Mouse (Mus musculus) CH12.LX (cell line): Measurements from ENCODE around the gene Gm17268. TPM values are rescaled to one million over a fixed set of nuclear protein-coding genes. Genes with fewer than 3 reads are reported as not detected.

Experiments used
- DNase-seq: peaks from one replicate; pipeline ENCODE4 v3.0.0-alpha.2; 2013; ENCODE audit errors: extremely low read depth
- H3K27ac ChIP-seq: 2 replicates; pipeline ENCODE4 v1.5.1; 2012; ENCODE audit warnings: low read depth, mild to moderate bottlenecking, control low read depth, moderate library complexity; ENCODE audit not compliant: insufficient read depth
- H3K27me3 ChIP-seq: replicated peaks from 2 replicates; pipeline ENCODE3; 2012; ENCODE audit warnings: inconsistent platforms
- H3K36me3 ChIP-seq, 2 experiments: replicated peaks in 1 of 2; 2 replicates each; pipeline versions ENCODE3 to v1.6.1; 2012; ENCODE audit warnings: inconsistent platforms in 1 of 2, low read length in 1 of 2, mild to moderate bottlenecking in 1 of 2, mixed read lengths in 1 of 2, moderate library complexity in 1 of 2; ENCODE audit not compliant: control insufficient read depth in 1 of 2, insufficient read depth in 1 of 2
- H3K4me1 ChIP-seq, 2 experiments: 2 replicates each; pipeline ENCODE4 v1.6.1; 2012; ENCODE audit warnings: inconsistent platforms in 1 of 2, moderate library complexity in 1 of 2; ENCODE audit not compliant: insufficient read depth in 2 of 2, control insufficient read depth in 1 of 2
- H3K4me2 ChIP-seq: 2 replicates; pipeline ENCODE4 v1.6.1; 2012; ENCODE audit warnings: low read depth, mild to moderate bottlenecking, control low read depth; ENCODE audit not compliant: poor library complexity, insufficient read depth, severe bottlenecking
- H3K4me3 ChIP-seq, 3 experiments: fragments of 150-350 bp in 1 of 3; sonication (generic) in 1 of 3; replicated peaks in 1 of 3; 2 replicates each; pipeline versions ENCODE3 to v1.5.1; 2011 to 2012; ENCODE audit warnings: low read depth in 2 of 3, low read length in 2 of 3, mild to moderate bottlenecking in 2 of 3, moderate library complexity in 2 of 3, control low read depth in 1 of 3, improper control_type of control experiment in 1 of 3, inconsistent platforms in 1 of 3, mixed read lengths in 1 of 3; ENCODE audit not compliant: poor library complexity in 1 of 3
- H3K79me2 ChIP-seq: replicated peaks from 2 replicates; pipeline ENCODE4 v1.6.1; 2012; ENCODE audit warnings: mild to moderate bottlenecking, moderate library complexity; ENCODE audit not compliant: control insufficient read depth, poor library complexity, insufficient read depth, severe bottlenecking; ENCODE audit errors: extremely low read depth
- H3K9ac ChIP-seq: 2 replicates; pipeline ENCODE4 v1.6.1; 2012; ENCODE audit warnings: low read depth, mild to moderate bottlenecking, control low read depth, moderate library complexity; ENCODE audit not compliant: insufficient read depth
- H3K9me3 ChIP-seq: replicated peaks from 2 replicates; pipeline ENCODE3; 2012; ENCODE audit warnings: low read length, inconsistent platforms, mixed read lengths
- BHLHE40 ChIP-seq: IDR thresholded peaks from 2 replicates; pipeline ENCODE4 v1.6.1; 2011; ENCODE audit warnings: mild to moderate bottlenecking, low read depth, low read length, improper control_type of control experiment
- CHD2 ChIP-seq: IDR thresholded peaks from 2 replicates; pipeline ENCODE4 v1.6.1; 2011; ENCODE audit warnings: low read length, improper control_type of control experiment
- EP300 ChIP-seq: IDR thresholded peaks from 2 replicates; pipeline ENCODE4 v1.6.1; 2011; ENCODE audit warnings: low read length, improper control_type of control experiment
- ETS1 ChIP-seq: conservative IDR thresholded peaks from 2 replicates; pipeline ENCODE4 v1.6.1; 2012; ENCODE audit warnings: low read depth, mild to moderate bottlenecking, inconsistent platforms, low read length, improper control_type of control experiment, moderate library complexity
- IRF4 ChIP-seq: IDR thresholded peaks from 2 replicates; pipeline ENCODE4 v1.6.1; 2014; ENCODE audit warnings: low read depth, mild to moderate bottlenecking, inconsistent platforms, low read length, improper control_type of control experiment
- JUND ChIP-seq: conservative IDR thresholded peaks from 2 replicates; pipeline ENCODE4 v1.6.1; 2011; ENCODE audit warnings: low read depth, low read length, improper control_type of control experiment
- NRF1 ChIP-seq: IDR thresholded peaks from 2 replicates; pipeline ENCODE4 v1.6.1; 2014; ENCODE audit warnings: low read depth, mild to moderate bottlenecking, inconsistent platforms, low read length, improper control_type of control experiment, moderate library complexity
- PAX5 ChIP-seq: IDR thresholded peaks from 2 replicates; pipeline ENCODE4 v1.6.1; 2012; ENCODE audit warnings: low read length, inconsistent platforms, mixed read lengths
- POLR2A ChIP-seq: IDR thresholded peaks from 2 replicates; pipeline ENCODE4 v1.6.1; 2011; ENCODE audit warnings: low read depth, mild to moderate bottlenecking, improper control_type of control experiment, low read length
- RAD21 ChIP-seq: IDR thresholded peaks from 2 replicates; pipeline ENCODE4 v1.6.1; 2011; ENCODE audit warnings: low read depth, mild to moderate bottlenecking, low read length, improper control_type of control experiment, moderate library complexity
- TCF12 ChIP-seq: IDR thresholded peaks from 2 replicates; pipeline ENCODE4 v1.6.1; 2014; ENCODE audit warnings: low read depth, mild to moderate bottlenecking, inconsistent platforms, low read length, improper control_type of control experiment
- UBTF ChIP-seq: IDR thresholded peaks from 2 replicates; pipeline ENCODE4 v1.6.1; 2012; ENCODE audit warnings: low read depth, mild to moderate bottlenecking, inconsistent platforms, low read length, improper control_type of control experiment, moderate library complexity
- ZKSCAN1 ChIP-seq: IDR thresholded peaks from 2 replicates; pipeline ENCODE4 v1.6.1; 2012; ENCODE audit warnings: low read depth, inconsistent platforms, low read length, improper control_type of control experiment, borderline replicate concordance
- ZNF384 ChIP-seq: IDR thresholded peaks from 2 replicates; pipeline ENCODE4 v1.6.1; 2012; ENCODE audit warnings: low read depth, low read length, improper control_type of control experiment, inconsistent platforms
- dilution Hi-C: fragments of 300-500 bp; cut with MboI; formaldehyde crosslinking; loops from 2 replicates; pipeline ENCODE4 v1.14.3; 2020; ENCODE audit warnings: low sequenced_read_pairs; ENCODE audit not compliant: extremely low pct_unique_long_range_greater_than_20kb, extremely low pct_ligation_motif_present
- in situ Hi-C: fragments of 300-500 bp; cut with MboI; formaldehyde crosslinking; loops from 3 replicates; pipeline ENCODE4 v1.14.3; 2019; ENCODE audit warnings: low sequenced_read_pairs, low pct_ligation_motif_present, low pct_unique_long_range_greater_than_20kb, mixed read lengths
- polyA plus RNA-seq: library from polyadenylated mRNA; unstranded; fragments of >175 nt; gene quantifications from 2 replicates; pipeline ENCODE4 v1.2.1, GENCODE M21; 2012; ENCODE audit warnings: low read depth; ENCODE audit not compliant: insufficient read length
- total RNA-seq, 2 experiments: library from RNA; depleted of rRNA; stranded (reverse); fragments of 300-350 nt in 1 of 2; fragments of >200 nt in 1 of 2; gene quantifications; 2 replicates each; pipeline ENCODE4 v1.2.3; 2012 to 2014

The Gm17268 gene
- total and polyA plus RNA-seq, 3 experiments = not detected

DNA sequence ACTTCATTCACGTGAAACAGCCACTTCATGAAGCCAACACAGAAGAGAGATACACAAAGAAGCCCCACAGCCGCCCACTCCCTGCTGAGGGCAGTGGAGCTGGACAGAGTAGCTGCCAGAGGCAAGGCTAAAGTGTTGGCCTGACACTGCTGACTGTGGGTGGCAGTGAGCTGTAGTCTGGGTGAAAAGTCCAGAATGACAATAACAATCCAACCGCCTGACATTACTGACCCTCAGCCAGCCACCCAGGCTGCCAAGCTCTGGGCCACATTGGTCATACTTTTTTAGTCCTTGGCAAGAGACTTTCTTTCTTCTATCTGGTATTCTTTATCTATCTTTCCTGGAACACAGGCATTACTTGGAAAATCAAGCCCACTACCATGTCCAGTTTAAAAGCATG, 32.7 kb upstream of the Gm17268 start:
- Histone ChIP-seq H3K9ac (no peak overlapping the region), H3K4me3 (no peak overlapping the region), H3K79me2 (no peaks in the 10 kb centered on the region), H3K9me3 (peaks cover 3% of the 10 kb centered on the region), H3K36me3 (no peaks in the 10 kb centered on the region)
- dilution Hi-C loops = no loop called here
- no peak for DNase-seq
- no peak for TF ChIP-seq NRF1
- TF ChIP-seq RAD21 = no peak
- TF ChIP-seq ZKSCAN1 = no peak
- no peak for TF ChIP-seq EP300
- TF ChIP-seq ZNF384 = no peak
- no peak for TF ChIP-seq IRF4
- TF ChIP-seq UBTF = no peak
- TF ChIP-seq, all 38 proteins: peak for 0
- in situ Hi-C loops = loop anchor here (10.0 kb wide), 1 partner anchor 104 kb away; no protein-coding TSS in a partner anchor
- Histone ChIP-seq H3K27me3 (peaks cover 21% of the 10 kb centered on the region), H3K27ac (no peak overlapping the region), H3K4me2 (no peak overlapping the region), H3K4me1 (peaks cover 0 to 4% of the 10 kb centered on the region in 2 experiments; a peak in 2 of 4 replicates)

DNA sequence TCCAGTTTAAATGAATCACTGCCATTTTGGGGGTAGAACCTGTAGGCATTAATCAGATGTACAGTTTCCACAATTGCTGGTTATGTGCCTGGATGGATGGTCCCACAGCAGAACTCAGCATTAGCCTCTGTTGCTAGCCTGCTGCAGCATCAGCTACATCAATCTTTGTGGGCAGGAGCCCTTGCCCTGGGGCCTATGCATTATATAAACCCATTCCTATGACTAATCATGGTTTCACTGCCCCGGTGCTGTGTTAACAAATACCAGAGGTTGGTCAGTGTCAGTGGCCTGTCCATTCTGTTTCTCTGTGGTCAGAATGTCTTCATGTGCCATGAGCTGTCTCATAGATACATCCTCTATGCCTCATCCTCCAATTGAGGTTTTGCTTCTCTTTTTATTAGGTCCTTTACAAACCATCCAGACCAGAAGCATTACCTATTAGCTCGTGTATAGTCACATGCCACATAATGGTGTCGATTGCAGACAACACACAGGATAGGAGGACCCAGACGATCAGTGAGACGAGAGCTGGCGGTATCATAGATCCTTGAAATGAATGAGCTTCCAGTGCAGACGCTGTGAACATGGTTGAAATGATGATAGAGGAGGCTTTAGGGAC, 28.7 kb upstream of the Gm17268 start:
- no peak for DNase-seq
- in situ Hi-C loops = no loop called here
- TF ChIP-seq IRF4 = no peak
- TF ChIP-seq ZKSCAN1 = no peak
- no peak for TF ChIP-seq ZNF384
- TF ChIP-seq POLR2A = no peak
- no peak for TF ChIP-seq PAX5
- no peaks in the 10 kb centered on the region for H3K36me3 ChIP-seq
- no peak overlapping the region for H3K4me2 ChIP-seq
- peaks cover 29% of the 10 kb centered on the region for H3K27me3 ChIP-seq
- dilution Hi-C loops = no loop called here
- no peak overlapping the region for H3K27ac ChIP-seq
- peaks cover 0 to 3% of the 10 kb centered on the region in 2 experiments; a peak in 2 of 4 replicates for H3K4me1 ChIP-seq
- H3K9ac ChIP-seq = no peak overlapping the region
- no peaks in the 10 kb centered on the region for H3K79me2 ChIP-seq
- no peak overlapping the region for H3K4me3 ChIP-seq
- H3K9me3 ChIP-seq = no peaks in the 10 kb centered on the region

DNA sequence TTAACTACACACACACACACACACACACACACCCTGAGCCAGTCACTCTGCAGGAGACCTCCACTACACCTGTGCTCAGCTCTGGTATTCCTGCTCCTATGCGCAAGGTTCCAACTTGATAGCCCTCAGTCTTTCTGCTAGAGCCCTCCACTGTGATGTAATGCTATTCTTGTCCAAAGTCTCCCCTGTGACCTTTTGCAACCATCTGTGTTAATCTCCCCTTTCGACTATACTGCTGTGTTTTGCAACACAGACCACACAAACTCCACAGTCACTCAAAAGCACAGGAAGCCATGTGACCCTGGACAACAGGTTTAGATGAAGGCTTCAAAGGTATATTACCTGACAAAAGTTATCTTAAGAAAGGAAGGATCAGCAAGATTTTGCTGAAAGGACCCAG, 25.1 kb upstream of the Gm17268 start:
- dilution Hi-C loops = no loop called here

More for the DNA sequence above, 25.1 kb upstream of the Gm17268 start:
- Histone ChIP-seq H3K27me3 (peaks cover 51% of the 10 kb centered on the region), H3K36me3 (no peaks in the 10 kb centered on the region), H3K79me2 (no peaks in the 10 kb centered on the region), H3K9me3 (no peaks in the 10 kb centered on the region), H3K4me1 (no peaks in the 10 kb centered on the region), H3K27ac (no peak overlapping the region), H3K4me3 (no peak overlapping the region), H3K4me2 (no peak overlapping the region), H3K9ac (no peak overlapping the region)
- TF ChIP-seq BHLHE40 (no peak), ETS1 (no peak), CHD2 (no peak), RAD21 (no peak), ZNF384 (no peak), TCF12 (no peak), PAX5 (no peak), POLR2A (no peak), NRF1 (no peak), JUND (no peak)
- in situ Hi-C loops = no loop called here
- no peak for DNase-seq
